Mouse (Mus musculus) cerebellum, postnatal 4 days (tissue): ENCODE measurements around the gene Stxbp5l.
A peak's percentile ranks its signal among the peaks of the same experiment; 100 is the strongest.
"Not testable (repeated sequence)": the region's sequence is repeated elsewhere in the genome, so short reads cannot be mapped to it uniquely, and the experiment has no call there.

ENCODE experiments used
- DNase-seq, 2 experiments: peaks; one replicate each; pipeline ENCODE4 v3.0.0; 2022; ENCODE audit warnings: low spot score in 2 of 2, mixed read lengths in 1 of 2

Gene Stxbp5l

DNA sequence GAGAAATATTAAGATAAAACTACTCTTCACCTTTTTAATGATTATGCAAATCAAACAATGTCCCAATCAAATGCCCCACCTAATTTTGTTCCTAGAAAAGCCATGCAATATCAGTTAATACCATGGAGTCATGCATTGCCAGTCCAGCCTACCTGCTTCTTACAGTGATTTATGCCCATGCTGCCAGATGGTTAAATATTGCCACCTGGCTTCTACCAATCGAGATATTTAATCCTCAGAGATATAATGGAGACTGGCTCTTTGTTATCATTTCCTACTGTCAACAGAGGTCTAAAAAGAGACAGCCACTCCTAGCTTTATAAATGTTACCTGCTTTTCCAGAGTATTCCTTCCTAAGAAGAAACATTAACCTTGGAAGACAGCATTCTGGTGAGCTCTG, 104.6 kb downstream of the Stxbp5l start:
- no peak for DNase-seq

DNA sequence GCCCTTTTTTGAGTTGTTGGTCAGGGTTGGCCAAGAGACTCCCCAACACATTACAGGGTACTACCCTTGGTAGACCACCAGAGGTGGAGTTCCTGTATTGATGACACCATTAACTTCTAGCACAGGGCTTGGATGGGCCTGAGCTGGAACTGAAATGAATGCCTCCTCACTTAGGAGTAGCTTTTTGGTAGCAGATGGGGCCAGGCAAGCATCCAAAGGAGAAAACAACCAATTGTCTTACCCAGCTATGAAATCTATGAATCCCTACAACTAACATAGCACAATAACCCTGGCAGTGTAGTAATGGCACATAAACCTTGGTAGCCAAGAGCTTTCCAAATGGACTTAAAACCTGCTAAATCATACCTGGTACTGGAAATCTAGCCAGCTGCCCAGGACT, 111.1 kb downstream of the Stxbp5l start:
- no peak for DNase-seq

DNA sequence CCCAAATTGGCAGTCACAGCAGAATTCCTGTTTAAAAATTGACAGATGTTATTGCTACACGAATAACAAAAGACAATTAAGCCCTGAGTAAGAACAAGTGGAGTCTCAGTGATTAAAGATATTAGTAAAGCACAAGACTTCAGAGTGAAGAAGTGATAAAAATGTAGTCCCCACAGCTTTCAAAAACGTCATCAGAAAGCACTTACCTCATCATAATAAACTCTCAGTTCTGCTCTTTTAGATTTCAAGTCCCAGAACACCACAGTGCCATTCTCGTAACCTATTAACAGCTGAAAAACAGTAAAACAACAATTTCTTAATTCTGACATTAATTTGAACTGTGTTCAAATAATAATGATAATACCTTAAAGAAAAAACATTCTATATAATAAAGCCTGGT, 123.1 kb downstream of the Stxbp5l start:
- DNase-seq = no peak

DNA sequence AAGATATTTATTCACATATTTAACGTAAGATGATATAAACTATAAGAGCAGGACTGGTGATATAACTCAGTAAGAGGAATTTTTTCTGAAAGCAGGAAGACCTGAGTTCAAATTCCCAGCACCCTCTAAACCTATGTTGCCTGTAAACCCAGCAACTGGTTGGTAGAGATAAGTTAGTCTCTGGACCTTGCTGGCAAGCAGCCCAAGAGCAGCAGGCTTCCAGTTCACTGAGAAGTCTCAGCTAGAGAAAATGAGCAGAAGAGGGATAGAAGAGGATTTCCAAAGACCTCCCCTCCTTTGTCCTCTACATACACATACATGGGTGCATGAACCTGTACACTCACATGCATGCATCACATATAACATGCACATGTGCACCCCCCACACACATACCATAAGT, 165.6 kb downstream of the Stxbp5l start:
- DNase-seq = no peak

DNA sequence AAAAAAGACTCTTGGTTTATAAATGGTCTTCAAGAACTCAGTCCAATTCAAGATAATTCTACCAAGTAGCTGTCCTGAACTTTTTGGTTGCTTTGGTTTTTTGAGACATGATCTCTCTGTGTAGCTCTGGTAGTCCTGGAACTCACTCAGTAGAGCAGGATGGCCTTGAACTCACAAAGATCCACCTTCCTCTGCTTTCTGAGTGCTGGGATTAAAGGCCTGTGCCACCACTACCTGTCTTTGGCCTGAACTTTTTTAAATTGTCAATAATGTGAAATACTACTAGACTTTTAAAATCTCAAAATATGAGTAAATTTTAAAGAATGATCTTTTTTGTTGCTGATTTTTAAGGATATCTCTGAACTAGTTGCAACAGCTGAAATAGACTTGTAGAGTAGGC, 176.0 kb downstream of the Stxbp5l start:
- no peak for DNase-seq

DNA sequence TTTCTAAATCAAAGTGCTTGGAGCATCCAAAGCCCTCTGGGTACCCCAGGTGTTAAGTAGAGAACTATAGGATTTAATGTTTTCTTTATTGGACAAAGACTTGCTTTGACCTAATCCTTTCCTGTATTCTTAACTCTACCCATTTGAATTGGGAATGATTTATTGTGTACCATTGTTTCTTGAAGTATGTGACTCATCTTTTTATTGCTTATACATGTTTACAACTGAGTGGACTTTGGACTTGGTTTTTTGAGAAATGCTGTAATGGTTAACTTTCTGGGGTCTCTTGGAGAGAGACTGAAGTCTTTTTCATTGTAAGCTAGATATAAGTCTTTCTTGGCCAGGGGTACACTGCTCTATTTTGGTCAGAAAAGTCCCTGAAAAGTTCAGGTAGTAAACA, 190.6 kb downstream of the Stxbp5l start:
- no peak for DNase-seq

DNA sequence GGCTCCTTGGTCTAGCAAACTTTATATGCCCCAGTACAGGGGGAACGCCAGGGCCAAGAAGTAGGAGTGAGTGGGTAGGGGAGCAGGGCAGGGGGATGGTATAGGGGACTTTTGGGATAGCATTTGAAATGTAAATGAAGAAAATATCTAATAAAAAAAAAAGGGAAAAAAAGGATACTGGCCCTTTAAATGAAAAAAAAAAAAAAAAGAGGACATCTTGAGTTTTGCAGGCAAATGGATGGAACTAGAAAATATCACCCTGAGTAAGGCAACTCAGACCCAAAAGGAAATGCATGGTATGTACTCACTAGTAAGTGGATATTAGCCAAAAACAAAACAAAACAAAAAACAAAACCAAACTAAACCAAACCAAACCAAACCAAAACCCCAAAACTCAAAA, 259.6 kb downstream of the Stxbp5l start:
- DNase-seq = not testable (repeated sequence)

DNA sequence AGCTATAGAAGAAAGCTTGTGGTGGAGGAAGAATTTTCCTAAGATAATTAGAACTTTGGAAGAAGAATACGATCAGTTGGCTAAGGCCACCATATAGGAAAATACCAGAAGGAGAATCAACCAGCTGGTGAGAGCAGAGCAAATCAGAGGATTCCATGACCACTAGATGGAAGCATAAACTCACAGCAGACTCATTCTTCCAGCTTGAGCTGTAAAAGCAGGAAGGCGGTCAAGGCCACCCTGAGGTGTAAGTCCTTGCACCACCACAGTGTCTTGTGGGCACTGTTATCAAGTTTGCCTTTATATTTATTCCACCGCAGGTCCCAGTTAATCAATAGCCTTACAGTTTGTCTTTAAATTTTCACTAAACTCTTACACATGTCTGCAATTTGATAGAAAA, 275.5 kb downstream of the Stxbp5l start:
- peak in 1 of 2 experiments; percentile 35 for DNase-seq

DNA sequence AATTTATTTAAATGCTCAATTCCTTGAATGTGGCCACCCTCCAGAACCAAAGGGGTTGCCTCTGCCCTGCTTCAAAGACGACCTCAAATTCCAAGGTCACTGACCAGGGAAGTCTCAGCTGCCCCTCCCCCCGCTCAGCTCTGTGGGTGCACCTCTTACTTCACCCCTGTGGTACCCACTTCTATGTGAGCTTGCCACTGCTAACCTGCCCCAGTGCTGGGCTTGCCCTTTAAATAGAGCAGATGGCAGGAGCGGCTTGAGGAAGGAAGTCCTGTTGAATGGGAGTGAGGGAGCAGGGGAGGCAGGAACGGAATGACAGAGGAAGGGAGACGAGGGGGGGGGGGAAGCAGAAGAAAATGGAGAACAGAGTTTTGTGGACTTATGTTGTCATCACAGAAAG, 276.0 kb downstream of the Stxbp5l start:
- DNase-seq = peak in 1 of 2 experiments; percentile 4

DNA sequence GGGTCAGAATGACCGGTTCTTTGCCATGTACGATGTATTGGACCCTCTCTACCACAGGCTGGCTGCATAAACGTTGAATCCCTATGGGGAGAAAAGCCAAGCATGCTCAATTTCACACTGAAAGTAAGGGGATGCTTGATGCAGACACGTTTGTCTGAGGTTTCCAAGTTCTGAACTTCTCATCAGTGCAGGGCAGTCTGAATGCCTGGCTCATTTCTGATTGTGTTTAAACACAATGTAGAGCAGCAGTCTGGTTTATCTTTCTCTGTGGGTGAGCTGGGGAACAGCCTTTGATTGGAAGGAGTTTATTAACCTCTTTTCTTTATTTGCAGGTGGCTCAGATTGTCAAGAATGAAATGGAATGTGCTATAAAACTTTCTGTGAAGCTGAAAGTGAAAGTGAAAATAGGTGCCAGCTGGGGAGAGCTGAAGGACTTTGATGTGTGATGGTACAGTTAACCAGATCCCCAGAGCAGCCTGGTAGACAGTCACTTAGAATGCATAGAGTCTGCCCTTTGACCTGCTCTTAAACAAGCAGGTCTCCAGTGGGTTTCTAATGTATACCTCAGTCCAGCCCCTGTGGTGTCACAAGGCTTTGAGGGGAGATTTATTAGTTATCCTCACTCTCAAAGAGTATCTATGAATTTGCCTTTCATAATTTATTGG, 290.5 kb downstream of the Stxbp5l start:
- no peak for DNase-seq

DNA sequence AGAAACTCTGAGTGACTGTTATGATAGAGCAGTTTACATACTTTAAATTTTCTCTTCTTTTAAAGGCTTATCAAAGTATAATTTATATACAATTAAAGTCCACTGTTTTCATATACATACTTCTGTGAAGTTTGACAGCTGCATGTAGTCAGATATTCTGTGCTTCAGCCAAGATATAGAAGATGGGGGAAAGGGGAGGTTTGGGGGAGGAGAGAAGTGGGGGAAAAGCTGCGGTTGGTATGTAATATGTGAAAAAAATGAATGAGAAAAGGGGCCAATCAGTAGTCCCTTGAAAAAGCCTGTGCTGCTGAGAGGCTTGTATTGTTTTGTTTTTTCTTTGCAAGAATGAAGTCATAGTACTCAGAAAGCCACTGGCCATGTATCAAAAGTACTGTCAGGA, 295.1 kb downstream of the Stxbp5l start:
- DNase-seq = no peak

DNA sequence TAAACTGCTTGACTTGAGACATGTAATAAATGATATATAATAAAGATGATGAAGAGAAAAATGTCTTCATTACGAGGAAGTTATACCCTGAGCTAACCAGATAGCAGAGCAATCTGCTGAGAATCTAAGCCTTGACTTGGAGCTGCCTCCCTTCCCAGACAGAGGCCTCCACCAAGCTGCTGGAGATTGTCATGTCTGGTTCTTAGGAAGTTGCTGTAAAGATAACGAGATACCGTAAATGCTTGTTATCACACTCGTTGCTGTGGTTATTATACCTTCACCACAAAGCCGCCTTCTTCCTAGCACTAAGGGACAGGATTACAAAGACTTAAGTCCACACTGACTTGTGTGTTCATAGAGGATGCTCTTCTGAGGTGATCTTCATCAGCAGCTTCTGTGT, 312.4 kb downstream of the Stxbp5l start:
- DNase-seq = no peak
